Mouse (Mus musculus): ENCODE results near the gene Zdhhc15.
"Not testable (repeated sequence)": the region's sequence is repeated elsewhere in the genome, so short reads cannot be mapped to it uniquely, and the experiment has no call there.

Zdhhc15 gene

DNA sequence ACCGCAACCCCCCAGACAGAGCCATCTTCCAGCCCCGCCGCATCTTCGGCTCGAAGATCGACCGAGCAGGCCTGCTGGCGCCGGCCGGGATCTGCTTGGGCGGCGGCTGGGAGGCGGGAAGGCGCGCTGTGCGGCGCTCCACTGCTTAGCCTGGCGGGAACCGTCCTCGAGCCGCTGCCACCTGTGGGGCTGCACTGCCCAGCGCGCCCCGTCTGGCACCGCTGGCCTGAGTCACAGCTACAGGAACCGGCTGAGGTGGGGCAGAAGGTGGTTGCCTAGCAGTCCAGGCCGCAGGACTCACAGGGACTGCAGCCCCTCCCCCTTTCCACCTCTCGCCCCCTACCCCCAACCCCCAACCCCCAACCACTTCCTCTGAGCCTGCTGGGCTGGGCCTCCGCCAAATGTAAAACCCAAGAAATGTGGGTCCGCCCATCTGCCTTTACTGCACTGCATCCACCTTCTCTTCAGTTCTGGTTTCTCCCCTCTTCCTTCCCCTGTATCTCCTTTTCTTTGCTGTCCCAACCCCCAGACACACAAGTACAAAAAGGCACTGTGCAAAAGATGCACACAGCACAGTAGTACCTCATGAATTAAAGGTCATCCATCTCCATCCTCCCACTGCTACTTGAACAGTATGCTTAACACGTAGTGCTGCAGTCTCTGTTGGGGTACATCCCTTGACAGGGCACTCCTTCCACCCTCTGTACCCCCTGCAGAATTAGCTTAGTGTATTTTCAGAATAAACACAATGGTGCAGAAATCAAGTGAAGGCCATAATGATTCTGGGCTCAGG, at the start of gene Zdhhc15:
Gene Zdhhc15 (minus strand): TSS at position 308 of the 793 bp plus-strand sequence.
- peak; percentile 40 to 59 for DNase-seq (ENCODE audit: low spot score in 2 of 2)

DNA sequence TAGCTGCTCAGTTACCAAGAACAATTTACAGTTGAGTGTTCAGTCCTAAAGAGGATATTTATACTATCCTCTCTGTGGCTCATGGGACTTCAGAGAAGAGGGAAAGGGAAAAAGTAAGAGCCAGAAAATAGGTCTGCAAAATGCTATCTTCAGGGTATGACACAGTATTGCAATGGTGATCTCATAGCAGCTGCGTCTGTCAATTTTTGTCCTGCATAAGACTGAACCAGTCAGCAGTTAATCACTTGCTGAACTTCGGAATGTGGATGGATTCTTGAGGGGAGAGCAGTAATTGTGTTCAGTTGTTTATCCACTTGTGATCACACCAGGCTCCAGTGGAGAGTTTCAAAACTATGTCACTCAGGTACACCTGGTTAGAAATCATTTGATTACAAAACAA, 37.1 kb upstream of the Zdhhc15 start:
- no peak for DNase-seq (ENCODE audit: low spot score in 2 of 2)

DNA sequence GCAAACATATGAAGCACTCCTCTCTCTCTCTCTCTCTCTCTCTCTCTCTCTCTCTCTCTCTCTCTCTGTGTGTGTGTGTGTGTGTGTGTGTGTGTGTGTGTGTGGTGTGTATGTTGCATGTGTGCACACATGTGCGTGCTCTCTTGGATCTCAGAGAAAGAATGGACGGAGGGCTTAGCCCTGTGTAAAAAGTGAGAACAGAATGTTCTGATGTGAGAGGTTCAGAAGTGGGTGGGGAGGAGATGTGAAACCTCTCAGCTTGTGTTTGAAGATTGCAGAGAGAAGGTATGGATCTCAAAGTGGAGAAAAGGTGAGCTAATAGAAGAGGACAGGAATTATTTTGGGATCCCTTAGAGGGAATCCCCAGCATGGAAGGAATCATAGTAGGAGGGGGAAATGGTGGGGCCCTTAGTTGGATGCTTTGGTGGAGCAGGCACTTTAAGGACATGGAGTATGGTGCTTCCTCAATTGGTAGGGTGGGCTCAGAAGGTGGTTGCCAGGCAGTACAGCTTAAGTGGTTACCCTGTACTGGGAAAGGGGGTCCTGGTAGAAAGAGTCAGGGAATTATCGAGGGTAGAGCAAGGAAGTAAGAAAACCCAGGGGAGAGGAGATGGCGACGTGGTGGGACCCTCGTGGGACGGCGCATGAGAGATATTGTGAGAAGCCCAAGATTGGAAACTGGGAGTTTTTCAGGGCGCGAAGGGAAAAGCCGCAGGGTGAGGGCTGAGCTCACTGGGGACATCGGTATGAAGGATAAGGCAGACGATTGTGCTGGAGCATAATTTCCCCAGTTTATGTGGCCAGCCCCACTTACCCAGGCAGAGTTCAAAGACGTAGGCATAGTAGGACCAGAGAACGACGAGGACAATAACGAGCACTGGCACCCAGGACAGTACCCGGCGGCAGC, 761 bp downstream of the Zdhhc15 start:
- DNase-seq (ENCODE audit: low spot score in 2 of 2): no peak

DNA sequence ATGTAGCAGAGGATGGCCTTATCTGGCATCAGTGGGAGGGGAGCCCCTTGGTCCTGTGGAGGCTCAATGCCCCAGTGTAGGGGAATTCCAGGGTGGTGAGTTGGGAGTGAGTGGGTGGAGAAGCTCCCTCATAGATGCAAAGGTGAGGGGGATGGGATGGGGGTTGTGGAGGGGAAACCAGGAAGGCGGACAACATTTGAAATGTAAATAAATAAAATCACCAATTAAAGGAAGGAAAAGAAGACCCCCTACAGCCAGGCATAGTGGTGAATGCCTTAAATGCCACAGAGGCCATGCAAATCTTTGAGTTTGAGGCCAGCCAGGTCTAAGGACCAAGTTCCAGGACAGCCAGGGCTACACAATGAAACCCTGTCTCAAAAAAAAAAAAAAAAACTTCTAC, 13.9 kb downstream of the Zdhhc15 start:
- DNase-seq (ENCODE audit: low spot score in 2 of 2): no peak

DNA sequence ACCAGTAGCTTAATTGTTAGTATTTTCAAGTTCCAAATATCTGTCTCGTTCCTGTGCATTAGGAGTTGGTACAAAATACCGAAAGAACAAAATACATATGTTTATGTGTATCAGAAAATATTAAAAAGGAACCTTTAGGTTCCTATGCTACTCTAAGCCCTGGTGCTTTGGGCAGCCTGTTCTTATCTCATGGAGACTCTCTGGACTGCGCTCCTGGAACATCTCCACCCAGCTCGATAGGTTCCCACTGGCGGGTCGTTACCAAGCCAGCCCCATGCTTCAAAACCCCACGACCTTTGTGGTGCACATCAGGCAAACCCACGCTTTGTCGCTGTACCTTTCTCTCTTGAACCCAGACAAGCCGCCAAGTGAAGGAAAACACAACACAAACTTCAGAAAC, 58.3 kb downstream of the Zdhhc15 start:
- no peak for DNase-seq (ENCODE audit: low spot score in 2 of 2)

DNA sequence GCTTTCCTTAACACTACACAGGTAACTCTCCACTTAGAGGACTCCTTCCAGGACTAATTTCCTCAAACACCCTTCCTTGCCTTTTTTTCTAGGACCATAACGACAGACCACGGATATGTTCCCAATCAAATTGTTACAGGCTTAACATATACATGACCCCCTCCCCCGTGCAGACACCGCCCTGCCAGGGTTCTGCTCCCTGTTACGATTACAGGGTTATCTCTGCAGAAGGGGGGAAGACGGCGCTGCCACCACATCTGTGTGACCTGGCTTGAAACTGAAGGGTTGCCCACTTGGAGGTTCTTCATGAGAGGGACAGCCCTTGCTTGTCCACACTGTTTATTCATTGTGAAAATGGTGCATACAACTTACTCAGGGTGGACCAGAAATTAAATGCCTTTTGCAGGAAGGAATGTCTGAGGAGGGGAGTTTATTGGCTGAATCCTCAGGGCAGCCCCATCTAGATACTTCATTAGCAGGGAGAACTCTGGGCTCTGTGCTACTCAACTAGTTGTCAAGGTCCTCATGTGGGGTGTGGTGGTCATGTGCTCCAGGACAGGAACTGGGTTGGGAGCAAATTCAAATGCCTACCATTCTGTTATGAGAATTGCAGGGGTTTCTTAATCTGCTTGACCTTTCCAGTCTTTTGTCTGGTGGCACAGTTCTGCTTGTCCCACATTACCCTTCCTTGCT, 67.0 kb downstream of the Zdhhc15 start:
- DNase-seq (ENCODE audit: low spot score in 2 of 2): not testable (repeated sequence)

DNA sequence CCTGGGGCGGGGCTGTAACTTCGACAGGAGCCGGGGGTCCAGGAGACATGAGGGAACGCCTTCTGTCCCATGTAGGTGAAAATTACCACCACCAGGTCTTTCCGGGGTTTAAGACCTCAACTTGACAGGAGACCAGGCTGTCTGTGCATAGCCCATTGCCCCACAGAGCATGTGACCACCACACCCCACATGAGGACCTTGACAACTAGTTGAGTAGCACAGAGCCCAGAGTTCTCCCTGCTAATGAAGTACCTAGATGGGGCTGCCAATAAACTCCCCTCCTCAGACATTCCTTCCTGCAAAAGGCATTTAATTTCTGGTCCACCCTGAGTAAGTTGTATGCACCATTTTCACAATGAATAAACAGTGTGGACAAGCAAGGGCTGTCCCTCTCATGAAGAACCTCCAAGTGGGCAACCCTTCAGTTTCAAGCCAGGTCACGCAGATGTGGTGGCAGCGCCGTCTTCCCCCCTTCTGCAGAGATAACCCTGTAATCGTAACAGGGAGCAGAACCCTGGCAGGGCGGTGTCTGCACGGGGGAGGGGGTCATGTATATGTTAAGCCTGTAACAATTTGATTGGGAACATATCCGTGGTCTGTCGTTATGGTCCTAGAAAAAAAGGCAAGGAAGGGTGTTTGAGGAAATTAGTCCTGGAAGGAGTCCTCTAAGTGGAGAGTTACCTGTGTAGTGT, 68.5 kb downstream of the Zdhhc15 start:
- not testable (repeated sequence) for DNase-seq (ENCODE audit: low spot score in 2 of 2)

DNA sequence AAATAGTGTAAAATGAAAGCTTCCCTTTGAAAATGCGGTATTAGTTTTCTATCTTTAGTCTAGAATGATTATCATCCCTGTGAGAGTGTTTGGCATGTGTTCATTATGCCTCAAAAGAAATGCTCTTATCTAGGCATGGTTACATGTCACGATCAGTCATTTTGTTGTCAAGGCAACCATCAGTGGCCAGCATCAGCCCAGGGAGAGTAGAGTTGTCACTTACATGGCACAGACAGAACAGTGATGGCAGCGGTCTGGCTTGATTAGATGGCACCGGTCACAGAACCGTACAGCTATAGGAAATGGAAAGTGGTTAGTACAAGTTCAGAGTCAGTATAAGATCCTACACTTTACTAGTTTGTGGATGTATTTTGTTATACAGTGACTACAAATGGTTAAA, 96.9 kb downstream of the Zdhhc15 start:
- no peak for DNase-seq (ENCODE audit: low spot score in 2 of 2)

DNA sequence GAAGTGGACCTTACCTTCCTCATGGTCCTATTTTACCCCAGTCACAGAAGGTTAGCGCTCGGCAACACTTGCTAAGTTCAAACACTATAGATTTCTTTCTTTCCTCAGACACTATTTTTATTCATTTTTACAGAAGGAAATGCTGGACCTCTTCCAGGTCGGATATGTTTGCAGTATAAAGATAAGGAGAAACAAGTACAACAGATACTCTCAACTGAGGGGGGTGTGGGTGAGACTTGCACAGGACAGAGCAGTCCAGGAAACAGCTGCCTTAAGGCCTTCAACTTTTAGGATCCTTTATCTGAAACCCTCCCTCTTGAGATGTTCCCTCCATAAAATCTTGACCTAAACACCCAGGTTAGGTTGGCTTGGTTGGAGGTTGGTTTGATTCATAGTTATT, 103.4 kb downstream of the Zdhhc15 start:
- DNase-seq (ENCODE audit: low spot score in 2 of 2): no peak

DNA sequence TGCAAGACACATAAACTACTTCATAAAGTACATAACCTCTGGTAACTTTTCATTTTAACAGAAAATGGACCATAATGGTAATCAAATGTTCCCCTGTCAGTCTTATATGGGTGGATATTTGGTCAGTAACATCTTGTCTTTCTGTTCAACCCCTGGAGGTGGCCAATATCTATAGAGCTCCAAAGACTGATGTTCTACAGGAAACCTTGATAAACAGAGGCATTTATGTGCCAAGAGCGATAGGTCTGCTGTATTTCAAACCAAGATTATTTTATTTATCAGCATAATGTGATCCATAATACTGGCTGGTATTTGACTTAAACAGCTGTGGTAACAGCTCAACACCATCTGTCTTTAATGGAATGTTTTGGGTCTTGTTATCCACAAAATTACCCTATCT, 125.6 kb downstream of the Zdhhc15 start:
- no peak for DNase-seq (ENCODE audit: low spot score in 2 of 2)

DNA sequence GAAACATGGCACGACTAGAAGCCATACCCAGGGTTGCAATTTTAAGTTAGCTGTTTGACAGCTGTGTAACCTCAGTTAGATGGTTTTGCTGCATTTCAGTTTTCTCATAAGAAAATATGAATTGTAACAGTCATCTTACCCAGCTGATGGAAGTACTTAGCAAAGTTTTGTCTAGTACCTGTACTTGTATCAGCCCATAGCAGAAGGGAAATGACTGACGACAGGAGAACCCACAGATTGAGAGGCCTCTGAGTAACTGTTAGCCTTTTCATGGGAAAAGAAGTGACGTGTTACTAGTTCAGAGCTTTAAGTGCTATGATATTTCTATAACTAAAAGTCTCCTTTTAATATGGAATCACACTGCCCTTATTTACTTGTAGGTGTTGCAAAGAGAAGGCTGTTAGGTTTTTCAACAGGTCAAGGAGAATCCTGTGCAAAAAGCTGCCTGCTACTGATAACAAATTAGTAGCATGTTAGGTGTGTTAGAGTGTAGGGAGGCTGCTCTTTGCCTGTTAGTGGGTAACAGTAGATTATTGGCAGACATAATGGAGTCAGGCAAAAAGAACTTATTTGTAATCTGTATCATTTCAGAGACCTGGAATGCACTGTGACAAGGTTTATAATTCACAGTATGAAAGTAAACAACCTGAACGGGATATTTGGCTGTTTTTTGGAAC, 126.8 kb downstream of the Zdhhc15 start:
- no peak for DNase-seq (ENCODE audit: low spot score in 2 of 2)

DNA sequence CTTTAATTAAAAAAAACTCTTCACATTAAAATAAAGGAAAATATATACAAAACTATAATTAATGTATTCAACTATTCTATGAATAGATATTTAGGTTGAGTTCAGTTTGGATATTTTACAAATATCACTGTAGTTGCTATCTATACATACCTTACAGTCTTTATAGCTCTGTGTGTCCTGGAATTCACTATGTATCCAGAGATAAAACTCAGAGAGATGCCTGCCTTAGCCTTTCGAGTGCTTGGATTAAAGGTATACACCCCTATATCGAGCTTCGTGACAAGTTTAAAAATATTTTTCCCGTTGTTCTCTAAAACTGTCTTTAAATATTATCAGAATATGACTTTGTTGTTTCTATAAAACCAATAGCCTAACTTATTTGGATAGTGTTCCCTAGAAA, 128.2 kb downstream of the Zdhhc15 start:
- no peak for DNase-seq (ENCODE audit: low spot score in 2 of 2)

DNA sequence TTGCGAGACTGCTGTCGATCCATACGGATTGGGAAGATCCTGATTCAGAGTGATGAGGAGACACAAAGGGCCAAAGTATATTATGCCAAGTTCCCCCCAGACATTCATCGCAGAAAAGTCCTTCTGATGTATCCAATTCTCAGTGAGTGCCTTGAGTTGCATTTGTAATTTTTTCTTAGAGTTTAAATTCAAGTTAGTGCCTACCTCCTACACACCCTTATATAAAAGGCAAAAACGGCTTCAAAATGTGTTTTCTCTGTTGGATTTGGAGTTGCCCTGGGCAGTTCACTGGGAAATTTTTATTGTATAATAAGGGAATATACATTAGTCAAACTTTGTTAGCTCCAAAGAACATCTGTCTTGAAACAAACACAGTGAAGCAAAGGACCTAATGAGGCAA, 169.1 kb downstream of the Zdhhc15 start:
- DNase-seq (ENCODE audit: low spot score in 2 of 2): no peak

DNA sequence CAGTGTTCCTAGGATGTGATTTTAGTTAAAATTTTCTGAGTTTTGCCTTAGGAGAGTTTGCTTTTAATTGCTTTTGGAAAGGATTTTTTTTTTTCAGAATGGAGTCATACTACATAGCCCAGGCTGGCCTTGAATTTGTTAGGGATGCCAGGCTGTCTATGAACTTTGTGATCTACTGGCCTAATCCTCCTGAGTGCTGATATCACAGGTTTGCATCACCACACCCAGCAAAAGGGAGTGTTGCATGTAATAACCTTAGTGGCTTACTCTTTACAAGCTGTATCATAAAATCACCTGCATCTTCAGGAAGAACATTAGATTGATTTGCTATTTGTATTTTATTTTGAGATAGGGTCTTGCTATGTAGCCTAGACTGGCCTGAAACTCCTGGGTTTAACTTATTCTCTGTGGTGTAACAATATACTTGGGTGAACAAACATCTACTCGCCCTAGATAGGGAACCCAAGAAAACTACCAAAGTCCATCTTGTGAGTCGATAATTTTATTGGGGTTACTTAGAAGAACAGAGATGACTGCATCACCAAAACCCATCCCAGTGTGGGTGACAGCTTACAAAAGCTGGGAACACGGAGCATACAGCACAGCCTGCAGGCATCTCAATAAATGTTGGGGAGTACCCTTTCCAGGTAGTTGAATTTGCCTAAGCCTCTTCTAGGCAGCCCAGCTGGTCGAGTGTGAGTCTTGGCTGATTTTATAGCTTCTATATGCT, 181.1 kb downstream of the Zdhhc15 start:
- no peak for DNase-seq (ENCODE audit: low spot score in 2 of 2)

DNA sequence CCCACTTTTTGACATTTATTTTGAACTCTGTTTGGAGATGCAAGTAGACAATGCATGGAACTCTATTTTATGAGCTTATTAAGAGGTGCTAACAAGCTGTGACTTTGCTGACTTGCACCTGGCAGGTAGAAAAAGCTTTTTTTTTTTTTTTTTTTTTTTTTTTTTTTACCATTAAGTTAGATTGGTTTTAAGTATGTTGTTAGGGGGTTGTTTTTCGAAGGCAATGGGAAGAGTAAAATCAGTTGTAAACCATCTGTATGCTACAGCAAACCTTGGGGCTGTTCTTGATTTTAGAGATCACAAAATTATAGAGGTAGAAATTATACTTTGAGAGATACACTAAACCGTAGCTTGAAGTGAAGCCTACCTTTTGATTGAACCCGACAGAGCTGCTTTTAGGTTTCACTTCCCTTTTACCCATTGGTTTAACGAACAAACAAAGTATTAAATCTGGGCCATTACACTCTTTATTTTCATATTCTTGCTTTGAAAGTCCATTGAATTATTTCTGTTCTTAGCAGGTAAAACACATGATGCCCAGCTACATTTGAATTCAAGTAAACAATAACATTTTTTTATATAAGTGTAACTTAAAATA, 181.9 kb downstream of the Zdhhc15 start:
- no peak for DNase-seq (ENCODE audit: low spot score in 2 of 2)

DNA sequence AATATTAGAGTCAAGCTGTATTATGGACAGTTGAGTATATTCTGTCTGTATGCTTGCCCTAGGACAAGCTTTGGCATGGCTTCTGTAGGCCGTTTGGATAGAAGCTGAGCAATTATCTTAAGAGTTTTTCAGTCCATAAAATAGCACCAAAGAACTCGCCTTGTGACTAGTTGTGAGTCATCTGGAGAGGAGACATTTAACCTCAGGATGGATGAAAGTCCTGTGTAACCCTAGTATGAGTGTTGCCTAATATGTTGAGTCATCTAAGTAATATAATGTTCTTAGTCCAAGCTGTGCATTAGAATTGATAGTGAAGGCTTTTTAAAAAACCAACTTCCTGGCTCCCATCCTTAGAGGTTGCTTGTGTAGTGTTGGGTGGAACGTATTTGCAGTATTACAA, 182.8 kb downstream of the Zdhhc15 start:
- DNase-seq (ENCODE audit: low spot score in 2 of 2): no peak

All from urinary bladder, postnatal 36 days (tissue).